Mouse (Mus musculus): ENCODE results near the gene Efna5. TPM values are rescaled to one million over a fixed set of nuclear protein-coding genes. Genes with fewer than 3 reads are reported as not detected.

Efna5 gene
- polyA plus RNA-seq, 1 experiment from 2014 or later = 18.6 TPM

GRCm38 (mm10) chr17:62777858-62778564 lies 103.1 kb downstream of the Efna5 start:
- ChIA-PET CTCF (no interaction called here), POLR2A (no interaction called here)
- in situ Hi-C loops (cut with MboI; ENCODE audit: low pct_unique_long_range_greater_than_20kb) = no loop called here
- no peak for TF ChIP-seq CTCF (IDR thresholded peaks at IDR 0.05)
- no peak for ATAC-seq
- no peak for DNase-seq (ENCODE audit: low read depth, low spot score)
- H3K27me3 ChIP-seq = no peaks in the 10 kb centered on the region

GRCm38 (mm10) chr17:62776710-62777109 lies 104.4 kb downstream of the Efna5 start:
- TF ChIP-seq CTCF (IDR thresholded peaks at IDR 0.05) = no peak
- ChIA-PET CTCF (no interaction called here), POLR2A (no interaction called here)

GRCm38 (mm10) chr17:62775976-62776375 lies 105.1 kb downstream of the Efna5 start:
- POLR2A ChIA-PET = no interaction called here
- no peaks in the 10 kb centered on the region for H3K27me3 ChIP-seq
- ATAC-seq (no peak), DNase-seq (ENCODE audit: low read depth, low spot score) (no peak)
- TF ChIP-seq CTCF (IDR thresholded peaks at IDR 0.05) = no peak
- in situ Hi-C loops (cut with MboI; ENCODE audit: low pct_unique_long_range_greater_than_20kb) = no loop called here
- CTCF ChIA-PET = no interaction called here

More at GRCm38 (mm10) chr17:62776710-62777109, 104.4 kb downstream of the Efna5 start:
- in situ Hi-C loops (cut with MboI; ENCODE audit: low pct_unique_long_range_greater_than_20kb) = no loop called here
- ATAC-seq (no peak), DNase-seq (ENCODE audit: low read depth, low spot score) (no peak)
- H3K27me3 ChIP-seq = no peaks in the 10 kb centered on the region

- no peaks in the 10 kb centered on the region for H3K27me3 ChIP-seq
- CTCF ChIA-PET = interaction anchor here (0.9 to 2.1 kb wide), 2 partner anchors 8 to 14 kb away, joined by 3 to 5 read pairs; no protein-coding TSS in a partner anchor
- POLR2A ChIA-PET = no interaction called here
- in situ Hi-C loops (cut with MboI; ENCODE audit: low pct_unique_long_range_greater_than_20kb) = no loop called here
- no peak for TF ChIP-seq CTCF (IDR thresholded peaks at IDR 0.05)
- no peak for ATAC-seq
- no peak for DNase-seq (ENCODE audit: low read depth, low spot score)
Measured at GRCm38 (mm10) chr17:62775401-62775800, 105.7 kb downstream of the Efna5 start.

- ChIA-PET CTCF (interaction anchor here (0.9 to 2.1 kb wide), 5 partner anchors 9 to 19 kb away, joined by 3 to 6 read pairs (median 4); no protein-coding TSS in a partner anchor), POLR2A (no interaction called here)
- no peak for DNase-seq (ENCODE audit: low read depth, low spot score)
- TF ChIP-seq CTCF (IDR thresholded peaks at IDR 0.05) = no peak
- in situ Hi-C loops (cut with MboI; ENCODE audit: low pct_unique_long_range_greater_than_20kb) = no loop called here
- no peaks in the 10 kb centered on the region for H3K27me3 ChIP-seq
- ATAC-seq = no peak
Measured at GRCm38 (mm10) chr17:62774749-62775148, 106.4 kb downstream of the Efna5 start.

- DNase-seq (ENCODE audit: low read depth, low spot score) (no peak), ATAC-seq (no peak)
- POLR2A ChIA-PET = no interaction called here
- H3K27me3 ChIP-seq = no peaks in the 10 kb centered on the region
- no peak for TF ChIP-seq CTCF (IDR thresholded peaks at IDR 0.05)
- CTCF ChIA-PET = no interaction called here
- in situ Hi-C loops (cut with MboI; ENCODE audit: low pct_unique_long_range_greater_than_20kb) = no loop called here
Measured at GRCm38 (mm10) chr17:62766705-62767104, 114.4 kb downstream of the Efna5 start.

GRCm38 (mm10) chr17:62765165-62765564 lies 116.0 kb downstream of the Efna5 start:
- in situ Hi-C loops (cut with MboI; ENCODE audit: low pct_unique_long_range_greater_than_20kb) = no loop called here
- H3K27me3 ChIP-seq = no peaks in the 10 kb centered on the region
- no peak for TF ChIP-seq CTCF (IDR thresholded peaks at IDR 0.05)
- ATAC-seq = peak; percentile 60
- ChIA-PET CTCF (no interaction called here), POLR2A (no interaction called here)
- DNase-seq (ENCODE audit: low read depth, low spot score) = no peak

GRCm38 (mm10) chr17:62756951-62757350 lies 124.2 kb downstream of the Efna5 start:
- ChIA-PET POLR2A (no interaction called here), CTCF (interaction anchor here (2.6 kb wide), 1 partner anchor 8 kb away, joined by 8 read pairs; no protein-coding TSS in a partner anchor)
- H3K27me3 ChIP-seq = no peaks in the 10 kb centered on the region
- DNase-seq (ENCODE audit: low read depth, low spot score) = no peak
- ATAC-seq = peak; percentile 35
- in situ Hi-C loops (cut with MboI; ENCODE audit: low pct_unique_long_range_greater_than_20kb) = no loop called here
- no peak for TF ChIP-seq CTCF (IDR thresholded peaks at IDR 0.05)

- DNase-seq (ENCODE audit: low read depth, low spot score) (no peak), ATAC-seq (no peak)
- ChIA-PET POLR2A (no interaction called here), CTCF (interaction anchor here (1.4 kb wide), 1 partner anchor 18 kb away, joined by 4 read pairs; no protein-coding TSS in a partner anchor)
- H3K27me3 ChIP-seq = no peaks in the 10 kb centered on the region
- in situ Hi-C loops (cut with MboI; ENCODE audit: low pct_unique_long_range_greater_than_20kb) = no loop called here
- no peak for TF ChIP-seq CTCF (IDR thresholded peaks at IDR 0.05)
Measured at GRCm38 (mm10) chr17:62755635-62756034, 125.5 kb downstream of the Efna5 start.

GRCm38 (mm10) chr17:62754638-62755037 lies 126.5 kb downstream of the Efna5 start:
- POLR2A ChIA-PET = no interaction called here
- no peaks in the 10 kb centered on the region for H3K27me3 ChIP-seq
- DNase-seq (ENCODE audit: low read depth, low spot score) (no peak), ATAC-seq (no peak)
- in situ Hi-C loops (cut with MboI; ENCODE audit: low pct_unique_long_range_greater_than_20kb) = no loop called here
- TF ChIP-seq CTCF (IDR thresholded peaks at IDR 0.05) = no peak
- CTCF ChIA-PET = interaction anchor here (1.4 kb wide), 1 partner anchor 19 kb away, joined by 4 read pairs; no protein-coding TSS in a partner anchor

GRCm38 (mm10) chr17:62752381-62752889 lies 128.7 kb downstream of the Efna5 start:
- POLR2A ChIA-PET = no interaction called here
- DNase-seq (ENCODE audit: low read depth, low spot score) (no peak), ATAC-seq (no peak)
- no peak for TF ChIP-seq CTCF (IDR thresholded peaks at IDR 0.05)
- CTCF ChIA-PET = interaction anchor here (0.5 kb wide), 1 partner anchor 248 kb away, joined by 4 read pairs; no protein-coding TSS in a partner anchor
- H3K27me3 ChIP-seq = no peaks in the 10 kb centered on the region
- in situ Hi-C loops (cut with MboI; ENCODE audit: low pct_unique_long_range_greater_than_20kb) = no loop called here
